Mouse (Mus musculus) liver, embryonic 15.5 days (tissue): Measurements from ENCODE around the gene Oaz1. TPM values are rescaled to one million over a fixed set of nuclear protein-coding genes. Genes with fewer than 3 reads are reported as not detected.
A peak's percentile ranks its signal among the peaks of the same experiment; 100 is the strongest.

Source experiments
- ATAC-seq: fragments of 200-750 bp; cut with Nextera tagmentation; 2 replicates; pipeline ENCODE4 v1.8.0; 2017; ENCODE audit warnings: moderate number of reproducible peaks, mild to moderate bottlenecking, moderate library complexity; ENCODE audit not compliant: insufficient read depth
- H3K27ac ChIP-seq: fragments of 300-500 bp; sonication (generic); replicated peaks from 2 replicates; pipeline ENCODE4 v1.5.1; 2015; ENCODE audit warnings: mild to moderate bottlenecking, inconsistent platforms
- H3K27me3 ChIP-seq: fragments of 300-500 bp; sonication (generic); 2 replicates; pipeline ENCODE4 v1.6.1; 2015; ENCODE audit warnings: mild to moderate bottlenecking, inconsistent platforms
- H3K36me3 ChIP-seq: fragments of 300-500 bp; sonication (generic); replicated peaks from 2 replicates; pipeline ENCODE4 v1.6.1; 2015; ENCODE audit warnings: moderate library complexity, mild to moderate bottlenecking, inconsistent platforms
- H3K4me1 ChIP-seq: fragments of 300-500 bp; sonication (generic); replicated peaks from 2 replicates; pipeline ENCODE4 v1.6.1; 2015; ENCODE audit warnings: inconsistent platforms
- H3K4me2 ChIP-seq: fragments of 300-500 bp; sonication (generic); 2 replicates; pipeline ENCODE4 v1.6.1; 2015; ENCODE audit warnings: moderate library complexity, mild to moderate bottlenecking, inconsistent platforms
- H3K4me3 ChIP-seq: fragments of 300-500 bp; sonication (generic); replicated peaks from 2 replicates; pipeline ENCODE4 v1.5.1; 2015; ENCODE audit warnings: mild to moderate bottlenecking, inconsistent platforms
- H3K9ac ChIP-seq: fragments of 300-500 bp; sonication (generic); 2 replicates; pipeline ENCODE4 v1.6.1; 2015; ENCODE audit warnings: moderate library complexity, mild to moderate bottlenecking, inconsistent platforms
- H3K9me3 ChIP-seq: fragments of 300-500 bp; sonication (generic); replicated peaks from 2 replicates; pipeline ENCODE4 v1.6.1; 2016; ENCODE audit warnings: inconsistent platforms
- WGBS: fragments of 180-500 bp; shearing (Covaris S2); methylation state at CpG from one replicate; pipeline ENCODE4 v1.1.7; 2015; ENCODE audit warnings: mixed read lengths; ENCODE audit not compliant: insufficient replicate concordance; 5-methylcytosine and 5-hydroxymethylcytosine counted together
- polyA plus RNA-seq: library from polyadenylated mRNA; unstranded; fragments of >200 nt; fragmentation: Nextera tagmentation; extraction: Ambion mirVana; gene quantifications from 2 replicates; pipeline ENCODE4 v1.2.1, GENCODE M21; 2015

Gene Oaz1
- polyA plus RNA-seq, 1 experiment from 2014 or later, result 1,470 TPM

DNA sequence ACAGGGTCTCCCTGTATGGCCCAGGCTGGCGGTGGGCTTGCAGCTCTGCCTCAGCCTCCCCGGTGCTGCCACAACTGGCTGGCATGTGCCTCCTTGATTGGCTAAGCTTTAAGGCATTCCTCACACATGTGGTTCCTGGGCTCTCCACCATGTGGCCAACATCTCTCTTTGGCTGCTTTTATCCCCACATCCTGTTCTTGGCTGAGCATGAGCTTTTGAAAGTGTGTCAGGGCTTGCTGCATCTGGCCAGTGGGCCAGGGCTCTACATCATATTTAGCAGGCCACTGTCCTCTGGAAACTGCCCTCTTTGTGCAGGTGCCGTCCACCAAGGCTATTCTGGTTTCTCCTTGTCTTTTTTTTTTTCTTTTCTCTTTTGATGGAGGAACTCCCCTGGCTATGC is 29.8 kb downstream of the Oaz1 start:
- Histone ChIP-seq H3K27me3 (no peaks in the 10 kb centered on the region), H3K4me2 (peak overlapping the region; percentile 93), H3K4me1 (peaks cover 84% of the 10 kb centered on the region), H3K9ac (peak overlapping the region; percentile 95), H3K4me3 (peak overlapping the region; percentile 96), H3K36me3 (peaks cover 33% of the 10 kb centered on the region), H3K9me3 (no peaks in the 10 kb centered on the region), H3K27ac (peak overlapping the region; percentile 99)
- 30% methylated on average over 3 of the region's 3 CpGs for WGBS
- ATAC-seq, result no peak

DNA sequence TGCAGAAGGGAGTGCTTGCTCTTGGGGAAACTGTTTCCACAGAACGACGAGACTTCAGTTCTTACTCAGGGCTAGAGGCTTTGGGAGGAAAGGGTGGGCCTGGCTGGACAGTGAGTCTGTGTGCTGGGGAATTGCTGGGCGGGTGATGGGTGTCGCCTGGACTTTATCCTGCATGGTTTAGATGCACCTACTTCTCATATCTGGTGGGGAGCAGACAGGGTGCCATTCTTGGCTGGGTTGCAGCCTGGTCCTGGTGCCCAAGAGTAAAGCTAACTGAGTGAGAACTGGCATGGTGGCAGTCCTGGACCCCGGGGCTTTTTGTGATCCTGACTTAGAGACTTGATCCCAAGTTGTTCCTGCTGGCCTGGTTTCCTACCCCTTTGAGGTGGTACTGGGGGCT is 30.5 kb downstream of the Oaz1 start:
- Histone ChIP-seq H3K9me3 (no peaks in the 10 kb centered on the region), H3K4me3 (peak overlapping the region; percentile 96), H3K9ac (peak overlapping the region; percentile 95), H3K27me3 (no peaks in the 10 kb centered on the region), H3K27ac (peak overlapping the region; percentile 99), H3K4me2 (peak overlapping the region; percentile 93), H3K36me3 (peaks cover 33% of the 10 kb centered on the region), H3K4me1 (peaks cover 91% of the 10 kb centered on the region)
- 31% methylated on average over 5 of the region's 5 CpGs for WGBS
- ATAC-seq, result peak; percentile 32

DNA sequence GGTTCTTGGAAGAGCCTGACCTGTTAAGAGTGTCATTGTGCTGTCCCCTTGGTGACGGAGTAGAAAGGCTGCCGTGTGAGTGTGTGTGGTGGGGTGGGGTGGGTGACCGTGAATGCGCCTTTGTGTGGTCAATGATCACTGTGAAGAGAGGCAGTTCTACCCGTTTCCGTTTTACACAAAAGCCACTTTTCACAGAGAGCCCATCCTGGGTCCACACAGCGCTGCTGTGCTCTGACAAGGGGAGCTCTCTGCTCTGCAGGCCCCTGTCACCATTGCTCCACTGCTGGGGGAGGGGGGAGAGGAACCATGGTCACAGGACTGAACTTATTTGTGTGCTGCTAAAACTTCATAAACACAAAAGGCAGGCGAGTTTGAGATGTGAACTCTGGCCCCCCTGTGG is 30.9 kb downstream of the Oaz1 start:
- no peaks in the 10 kb centered on the region for H3K27me3 ChIP-seq
- no peak for ATAC-seq
- peak overlapping the region; percentile 96 for H3K4me3 ChIP-seq
- WGBS, result 28% methylated on average over 8 of the region's 8 CpGs
- H3K36me3 ChIP-seq, result peaks cover 33% of the 10 kb centered on the region
- H3K4me1 ChIP-seq, result peaks cover 91% of the 10 kb centered on the region
- H3K9me3 ChIP-seq, result no peaks in the 10 kb centered on the region
- H3K9ac ChIP-seq, result peak overlapping the region; percentile 95
- peak overlapping the region; percentile 93 for H3K4me2 ChIP-seq
- peak overlapping the region; percentile 99 for H3K27ac ChIP-seq

DNA sequence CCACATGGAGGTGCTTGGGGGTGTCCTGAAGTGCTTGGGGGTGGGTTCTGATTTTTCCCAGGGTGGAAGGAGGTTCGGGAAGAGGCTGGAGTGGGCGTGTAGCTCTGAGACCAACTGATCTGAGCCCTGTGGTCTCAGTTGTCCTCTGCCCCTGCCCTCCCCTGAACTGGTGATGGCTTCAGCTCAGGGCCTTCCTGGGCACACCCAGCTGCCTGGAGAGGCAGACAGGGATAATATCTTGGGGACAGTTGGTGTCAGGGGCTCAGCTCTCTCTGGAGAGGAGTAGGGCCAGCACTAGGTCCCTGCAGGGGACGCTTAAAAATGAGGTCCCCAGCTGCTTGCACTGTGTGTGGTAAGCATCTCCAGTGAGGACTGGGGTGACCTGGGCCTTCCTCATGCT is 31.4 kb downstream of the Oaz1 start:
- peaks cover 93% of the 10 kb centered on the region for H3K4me1 ChIP-seq
- H3K4me3 ChIP-seq, result peak overlapping the region; percentile 96

DNA sequence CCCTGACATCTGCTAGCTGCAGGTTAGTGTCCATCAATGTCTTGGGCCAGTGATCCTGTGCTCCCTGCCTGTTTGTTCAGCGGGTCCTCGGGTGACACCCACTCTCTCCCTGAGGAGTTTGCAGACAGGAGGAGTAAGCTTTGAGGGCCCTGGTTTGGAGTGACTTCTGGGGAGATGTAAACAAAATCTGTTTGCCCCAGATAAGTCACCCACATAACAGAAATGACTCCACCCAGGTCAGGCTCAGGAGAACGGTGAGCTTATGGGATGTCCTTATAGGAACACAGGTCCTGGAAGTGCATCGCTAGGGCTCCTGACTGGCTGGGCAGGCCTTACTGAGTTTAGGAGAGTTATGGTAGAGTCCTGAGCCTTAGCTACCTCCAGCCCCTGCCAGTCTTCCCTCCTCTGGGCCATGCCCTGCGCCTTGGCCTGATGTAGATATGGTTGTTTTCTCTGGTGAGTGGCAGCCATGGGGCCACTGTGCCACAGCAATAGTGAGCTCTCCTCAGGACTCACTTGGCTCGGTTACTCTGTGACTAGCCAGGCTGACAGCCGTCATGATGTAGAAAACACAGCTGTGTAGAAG is 32.0 kb downstream of the Oaz1 start:
- Histone ChIP-seq H3K9ac (peak overlapping the region; percentile 95), H3K9me3 (no peaks in the 10 kb centered on the region)
- 15% methylated on average over 7 of the region's 7 CpGs for WGBS

More for the DNA sequence above, 31.4 kb downstream of the Oaz1 start:
- 19% methylated on average over 3 of the region's 3 CpGs for WGBS
- peak overlapping the region; percentile 99 for H3K27ac ChIP-seq
- peak; percentile 80 for ATAC-seq
- peak overlapping the region; percentile 95 for H3K9ac ChIP-seq
- peak overlapping the region; percentile 93 for H3K4me2 ChIP-seq
- H3K36me3 ChIP-seq, result peaks cover 35% of the 10 kb centered on the region
- H3K9me3 ChIP-seq, result no peaks in the 10 kb centered on the region
- no peaks in the 10 kb centered on the region for H3K27me3 ChIP-seq

DNA sequence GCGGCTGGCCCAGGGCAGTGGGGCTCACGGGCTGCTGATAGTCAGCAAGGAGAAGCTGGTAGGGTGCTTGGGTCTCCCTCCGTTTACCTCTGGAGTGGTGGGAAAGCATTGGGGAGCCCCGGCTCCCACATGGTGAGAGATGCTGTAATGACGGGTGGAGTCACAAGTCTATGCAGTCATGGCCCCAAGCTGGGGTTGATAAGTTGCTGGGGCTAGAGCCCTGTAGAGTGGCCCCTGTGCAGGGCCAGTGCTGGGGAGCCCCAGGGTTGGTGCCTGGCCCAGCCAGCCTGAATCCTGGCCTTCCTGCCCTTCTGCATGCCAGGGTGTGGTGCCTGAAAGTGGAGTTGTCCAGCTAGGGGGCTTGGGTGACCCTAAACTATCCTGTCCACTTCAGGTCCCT is 35.8 kb downstream of the Oaz1 start:
- peaks cover 70% of the 10 kb centered on the region for H3K36me3 ChIP-seq
- H3K4me1 ChIP-seq, result peaks cover 71% of the 10 kb centered on the region
- H3K4me3 ChIP-seq, result peak overlapping the region; percentile 20
- 65% methylated on average over 5 of the region's 5 CpGs for WGBS
- H3K27ac ChIP-seq, result peak overlapping the region; percentile 90
- peak; percentile 19; the same call in 1 of the 2 replicates for ATAC-seq
- H3K9me3 ChIP-seq, result no peaks in the 10 kb centered on the region
- peak overlapping the region; percentile 55 for H3K4me2 ChIP-seq
- H3K9ac ChIP-seq, result peak overlapping the region; percentile 50; the same call in 1 of the 2 replicates
- no peaks in the 10 kb centered on the region for H3K27me3 ChIP-seq

More for the DNA sequence above, 32.0 kb downstream of the Oaz1 start:
- peak; percentile 86 for ATAC-seq
- Histone ChIP-seq H3K4me3 (peak overlapping the region; percentile 96), H3K4me1 (peaks cover 94% of the 10 kb centered on the region), H3K36me3 (peaks cover 35% of the 10 kb centered on the region), H3K27ac (peak overlapping the region; percentile 99), H3K4me2 (peak overlapping the region; percentile 93), H3K27me3 (no peaks in the 10 kb centered on the region)

DNA sequence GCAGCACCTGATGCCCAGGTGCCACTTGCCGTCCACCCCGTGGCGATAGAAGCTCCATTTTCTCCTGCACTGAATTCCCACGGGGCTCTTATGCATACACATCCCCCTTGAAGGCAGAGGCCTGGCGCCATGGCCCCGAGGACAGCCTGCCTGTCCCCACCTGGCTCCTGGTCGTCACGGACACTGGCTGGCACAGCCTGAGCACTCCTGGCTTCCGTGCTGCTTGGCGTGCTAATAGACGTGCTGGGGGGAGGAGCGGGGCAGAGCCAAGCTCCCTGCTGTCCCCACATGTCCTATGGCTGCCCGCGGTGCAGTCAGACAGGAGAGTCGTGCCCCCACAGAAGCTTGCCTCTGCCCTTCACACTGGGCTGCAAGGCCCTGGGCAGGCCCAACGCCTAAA is 38.0 kb downstream of the Oaz1 start:
- H3K4me2 ChIP-seq, result no peak overlapping the region
- no peak overlapping the region for H3K9ac ChIP-seq
- peak overlapping the region; percentile 90; the same call in 1 of the 2 replicates for H3K27ac ChIP-seq
- no peaks in the 10 kb centered on the region for H3K9me3 ChIP-seq
- peaks cover 86% of the 10 kb centered on the region for H3K36me3 ChIP-seq
- ATAC-seq, result no peak
- H3K4me1 ChIP-seq, result peaks cover 51% of the 10 kb centered on the region
- 93% methylated on average over 16 of the region's 16 CpGs for WGBS
- no peak overlapping the region for H3K4me3 ChIP-seq
- no peaks in the 10 kb centered on the region for H3K27me3 ChIP-seq

DNA sequence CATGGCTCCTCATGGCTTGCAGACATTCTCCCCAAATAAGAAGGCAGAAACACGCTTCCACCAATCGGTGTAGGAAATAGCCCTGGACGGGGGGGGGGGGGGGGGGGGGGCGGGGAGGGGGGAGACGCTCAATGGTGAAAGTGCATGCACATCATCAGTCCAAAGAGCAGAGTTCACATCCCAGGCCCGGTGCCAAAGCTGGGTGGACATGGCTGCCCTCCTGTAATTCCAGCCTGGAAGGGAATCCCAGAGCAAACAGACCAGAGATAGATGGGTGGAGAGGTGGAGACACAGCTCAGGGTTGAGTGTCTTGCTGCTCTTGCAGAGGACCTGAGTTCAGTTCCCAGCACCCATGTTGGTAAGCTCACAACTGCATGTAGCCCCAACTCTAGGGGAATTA is 44.5 kb downstream of the Oaz1 start:
- Histone ChIP-seq H3K36me3 (peaks cover 29% of the 10 kb centered on the region), H3K4me2 (no peak overlapping the region), H3K9me3 (no peaks in the 10 kb centered on the region), H3K27me3 (peaks cover 17% of the 10 kb centered on the region), H3K4me1 (peaks cover 18% of the 10 kb centered on the region), H3K9ac (no peak overlapping the region), H3K27ac (no peak overlapping the region), H3K4me3 (no peak overlapping the region)
- WGBS, result 51% methylated on average over 5 of the region's 6 CpGs
- ATAC-seq, result no peak

DNA sequence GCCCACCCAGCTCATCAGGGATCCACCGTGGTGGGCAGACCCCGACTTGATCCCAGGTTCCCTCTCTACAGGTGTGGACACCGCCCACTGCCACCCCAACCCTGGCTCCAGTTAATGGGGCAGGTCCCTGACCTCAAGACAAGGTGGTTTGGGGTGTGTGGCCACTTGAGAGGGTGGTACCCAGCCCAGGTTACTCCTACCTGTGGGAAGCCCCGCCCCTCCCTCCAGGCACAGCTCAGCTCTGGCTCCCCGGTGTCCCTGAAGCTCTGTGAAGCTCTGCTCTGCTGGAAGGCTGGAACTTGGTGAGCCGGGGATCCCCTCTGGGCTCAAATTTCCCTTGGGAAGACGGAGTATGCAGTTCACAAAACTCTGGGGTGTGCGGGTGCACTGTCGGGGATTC is 45.1 kb downstream of the Oaz1 start, which contains the start of gene Tmprss9:
TSS of gene Tmprss9 (plus strand) at position 268 of the 400 bp plus-strand sequence.
- no peaks in the 10 kb centered on the region for H3K9me3 ChIP-seq
- no peak; the same call in 1 of the 2 replicates for ATAC-seq
- H3K4me2 ChIP-seq, result no peak within 1 kb of the TSS
- no peak within 1 kb of the TSS for H3K9ac ChIP-seq
- WGBS, result 31% methylated on average over 9 of the region's 9 CpGs
- H3K27me3 ChIP-seq, result peaks cover 17% of the 10 kb centered on the region
- H3K36me3 ChIP-seq, result peaks cover 23% of the 10 kb centered on the region
- peaks cover 24% of the 10 kb centered on the region for H3K4me1 ChIP-seq
- H3K27ac ChIP-seq, result no peak within 1 kb of the TSS
- H3K4me3 ChIP-seq, result no peak within 1 kb of the TSS

DNA sequence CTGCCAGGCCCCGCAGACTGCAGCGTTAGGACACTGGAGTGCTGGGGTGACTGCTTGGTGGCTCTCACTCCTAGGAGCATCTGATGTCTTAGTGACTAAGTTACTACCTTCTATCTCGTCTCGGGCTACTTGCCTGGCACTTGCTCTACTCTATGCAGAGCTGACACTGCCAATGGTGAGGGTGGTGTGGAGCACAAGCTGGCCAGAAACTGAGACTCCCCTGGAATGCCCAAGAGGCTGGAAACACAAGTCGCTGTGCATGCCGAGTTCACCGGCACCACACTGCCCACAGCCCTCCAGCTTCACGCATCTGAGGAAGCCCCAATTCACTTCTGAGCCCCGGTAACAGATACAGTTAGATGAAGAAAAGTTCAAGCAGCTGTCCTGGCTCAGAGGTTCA is 47.6 kb downstream of the Oaz1 start:
- 71% methylated on average over 9 of the region's 9 CpGs for WGBS
- H3K27me3 ChIP-seq, result peaks cover 17% of the 10 kb centered on the region
- no peak for ATAC-seq

DNA sequence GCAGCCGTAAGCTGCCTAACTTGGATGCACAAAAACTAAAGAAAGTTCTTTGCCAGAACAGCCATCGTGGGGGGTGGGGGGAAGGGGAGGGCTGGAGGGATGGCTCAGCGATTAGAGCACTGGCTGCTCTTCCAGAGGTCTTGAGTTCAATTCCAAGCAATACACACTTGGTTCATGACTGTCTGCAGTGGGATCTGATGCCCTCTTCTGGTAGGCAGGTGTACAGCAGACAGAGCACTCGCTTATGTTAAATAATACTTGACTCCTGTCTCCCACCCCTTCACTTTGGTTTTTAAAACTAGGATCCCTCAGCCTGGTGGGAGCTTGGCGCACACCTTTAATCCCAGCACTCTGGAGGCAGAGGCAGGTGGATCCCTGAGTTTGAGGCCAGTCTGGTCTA is 49.6 kb downstream of the Oaz1 start:
- H3K36me3 ChIP-seq, result no peaks in the 10 kb centered on the region
- no peak overlapping the region for H3K4me2 ChIP-seq
- H3K4me3 ChIP-seq, result no peak overlapping the region
- WGBS, result 23% methylated on average over 5 of the region's 5 CpGs
- no peak for ATAC-seq
- H3K4me1 ChIP-seq, result peaks cover 64% of the 10 kb centered on the region
- no peaks in the 10 kb centered on the region for H3K9me3 ChIP-seq
- peaks cover 17% of the 10 kb centered on the region for H3K27me3 ChIP-seq
- peak overlapping the region; percentile 68; the same call in 1 of the 2 replicates for H3K27ac ChIP-seq
- H3K9ac ChIP-seq, result 0 out of 2 replicates have a peak overlapping the region, but pooled peaks have one; percentile 35

More for the DNA sequence above, 47.6 kb downstream of the Oaz1 start:
- H3K4me3 ChIP-seq, result no peak overlapping the region
- no peak overlapping the region for H3K9ac ChIP-seq
- peaks cover 44% of the 10 kb centered on the region for H3K4me1 ChIP-seq
- H3K36me3 ChIP-seq, result no peaks in the 10 kb centered on the region
- no peak overlapping the region for H3K4me2 ChIP-seq
- no peaks in the 10 kb centered on the region for H3K9me3 ChIP-seq
- no peak overlapping the region; the same call in 1 of the 2 replicates for H3K27ac ChIP-seq
